Mouse (Mus musculus) gastrocnemius, adult 18-20 months (tissue): ENCODE measurements around the gene Alk. TPM values are rescaled to one million over a fixed set of nuclear protein-coding genes. Genes with fewer than 3 reads are reported as not detected.

Experiments used
- total RNA-seq, 2 experiments: library from RNA; stranded (reverse); gene quantifications; 2 replicates each; pipeline ENCODE4 v1.2.3; 2021

The Alk gene
- total RNA-seq, 2 experiments from 2014 or later: not detected

Other genes starting within 250 kb of the Alk start
- 10 to 100 TPM; 30.2 to 30.7 TPM for gene Ypel5, start 231.8 kb upstream of the Alk start, total RNA-seq